Mouse (Mus musculus): ENCODE measurements around the gene Ldlrad3.

Gene Ldlrad3

DNA sequence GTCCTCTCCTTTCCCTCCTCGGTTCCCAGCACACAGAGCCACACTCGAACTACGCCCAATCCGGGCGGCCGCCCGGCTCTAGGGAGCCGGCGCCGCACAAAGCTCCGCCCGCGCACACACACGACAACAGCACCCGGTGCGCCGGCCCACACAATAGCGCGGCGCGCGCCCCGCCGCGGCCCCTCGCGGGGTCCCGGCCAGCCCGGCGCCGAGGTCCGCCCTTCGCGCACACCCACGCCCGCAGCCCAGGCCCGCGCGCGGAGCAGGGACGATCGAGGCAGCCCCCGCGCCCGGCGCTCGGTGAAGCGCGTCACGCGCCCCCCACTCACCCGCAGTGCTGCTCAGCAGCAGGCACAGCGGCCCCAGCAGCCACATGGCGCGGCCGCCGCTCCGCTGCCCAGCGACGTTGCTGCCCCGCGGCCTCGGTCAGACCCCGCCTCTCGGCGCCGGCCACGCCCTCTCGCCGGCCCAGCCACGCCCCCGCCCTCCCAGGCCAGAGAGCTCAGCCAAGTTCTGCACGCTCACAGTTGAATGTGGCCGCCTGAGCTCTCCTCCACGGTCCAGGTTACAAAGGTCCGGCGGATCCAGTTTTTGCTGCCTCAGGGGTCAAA lies at the start of gene Ldlrad3:
TSS of gene Ldlrad3 (minus strand) at position 435 of the 611 bp plus-strand sequence.
- DNase-seq (ENCODE audit: low read depth, low spot score): no peak

DNA sequence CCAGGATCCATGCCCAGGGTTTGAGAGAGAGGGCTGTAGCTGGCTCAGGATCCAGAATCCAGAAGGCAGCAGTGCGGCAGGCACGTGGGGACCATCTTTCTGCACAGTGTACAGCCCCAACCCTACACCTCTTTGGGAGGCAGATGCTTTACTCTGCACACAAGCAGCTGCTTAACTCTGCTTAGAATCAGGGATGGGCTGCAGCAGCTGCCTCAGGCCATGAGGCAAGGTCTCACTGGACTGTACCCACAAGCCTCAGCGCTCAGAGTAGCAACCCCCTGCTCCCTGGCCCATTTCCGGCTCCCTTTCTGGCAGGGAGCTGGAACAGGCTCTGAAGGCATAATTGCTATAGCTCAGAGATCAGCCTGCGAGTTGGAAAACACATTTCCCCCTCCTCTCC lies 45.3 kb upstream of the Ldlrad3 start:
- DNase-seq (ENCODE audit: low read depth, low spot score): no peak

DNA sequence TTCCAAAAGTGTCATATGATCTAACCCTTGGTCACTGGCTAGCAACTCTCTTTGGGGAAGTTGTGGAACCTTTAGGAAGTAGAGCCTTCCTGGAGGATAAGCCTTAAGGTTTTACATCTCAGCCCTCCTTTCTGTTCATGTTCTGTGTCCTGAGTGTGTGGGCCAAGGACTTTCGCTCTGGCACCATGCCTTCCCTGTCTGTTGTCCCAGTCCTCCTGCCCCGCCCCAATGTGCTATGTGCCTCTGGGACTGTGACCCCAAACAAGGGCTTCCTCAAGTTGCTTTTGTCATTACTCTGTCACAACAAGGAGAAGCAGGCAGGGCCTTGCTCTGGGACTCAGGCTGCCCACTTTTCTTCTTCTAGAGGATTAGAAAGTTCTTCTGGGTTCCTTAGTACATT lies 42.9 kb upstream of the Ldlrad3 start:
- DNase-seq (ENCODE audit: low read depth, low spot score): no peak

DNA sequence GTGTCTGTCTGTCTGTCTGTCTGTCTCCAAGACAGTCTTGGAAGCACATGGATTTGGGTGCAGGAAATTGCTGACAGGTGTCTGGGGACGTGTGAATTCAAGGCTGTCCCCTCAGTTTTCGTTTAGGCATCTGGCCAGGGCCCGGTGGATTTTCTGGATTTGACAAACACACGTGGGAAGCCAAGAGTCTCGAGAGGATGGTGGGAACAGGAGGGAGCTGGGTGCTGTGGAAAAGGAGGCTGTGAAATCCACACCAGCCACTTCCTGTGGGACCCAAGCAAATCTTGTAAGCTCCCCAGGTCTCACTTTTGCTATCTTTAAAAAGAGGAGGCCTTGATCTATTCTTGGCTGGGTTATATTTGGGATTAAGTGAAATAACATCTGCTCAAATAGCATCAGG lies 42.1 kb upstream of the Ldlrad3 start:
- DNase-seq (ENCODE audit: low read depth, low spot score): no peak

DNA sequence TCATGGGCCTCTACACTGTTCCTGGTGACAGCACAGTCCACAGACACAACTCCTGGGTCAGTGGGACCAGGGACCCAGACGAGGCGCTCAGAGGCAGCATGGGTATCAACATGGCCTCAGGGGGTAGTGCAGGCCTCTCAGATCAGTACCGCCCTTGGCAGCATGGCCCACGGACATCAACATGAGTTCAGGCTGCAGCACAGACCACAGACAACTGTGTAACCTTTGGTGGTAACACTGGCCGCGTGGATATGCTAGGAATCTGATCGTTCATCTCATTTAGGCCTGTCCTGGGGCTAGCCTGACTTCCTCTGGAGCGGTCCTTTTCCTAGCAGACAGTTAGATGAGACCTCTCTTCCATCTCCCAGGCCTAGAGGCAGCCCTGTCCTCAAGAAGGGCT lies 41.7 kb upstream of the Ldlrad3 start:
- DNase-seq (ENCODE audit: low read depth, low spot score): no peak

DNA sequence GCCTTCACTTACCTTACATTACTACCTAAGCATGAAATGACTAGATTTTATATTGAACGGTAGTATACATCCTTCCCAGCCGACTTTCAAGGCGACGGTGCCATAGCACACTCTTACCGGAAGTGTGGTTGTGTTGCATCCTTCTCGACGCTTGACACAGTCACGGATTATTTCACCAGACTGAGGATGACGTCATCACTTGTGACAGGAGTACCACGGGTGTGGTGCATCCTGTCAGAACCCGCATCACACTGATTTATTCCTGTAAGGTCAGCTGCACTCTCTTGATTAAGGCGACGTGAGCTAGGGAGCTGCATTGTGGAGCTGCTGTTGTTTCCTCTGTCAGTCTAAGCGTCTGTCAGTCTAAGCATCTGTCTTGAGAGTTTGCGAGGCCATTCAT lies 40.1 kb upstream of the Ldlrad3 start:
- DNase-seq (ENCODE audit: low read depth, low spot score): no peak

DNA sequence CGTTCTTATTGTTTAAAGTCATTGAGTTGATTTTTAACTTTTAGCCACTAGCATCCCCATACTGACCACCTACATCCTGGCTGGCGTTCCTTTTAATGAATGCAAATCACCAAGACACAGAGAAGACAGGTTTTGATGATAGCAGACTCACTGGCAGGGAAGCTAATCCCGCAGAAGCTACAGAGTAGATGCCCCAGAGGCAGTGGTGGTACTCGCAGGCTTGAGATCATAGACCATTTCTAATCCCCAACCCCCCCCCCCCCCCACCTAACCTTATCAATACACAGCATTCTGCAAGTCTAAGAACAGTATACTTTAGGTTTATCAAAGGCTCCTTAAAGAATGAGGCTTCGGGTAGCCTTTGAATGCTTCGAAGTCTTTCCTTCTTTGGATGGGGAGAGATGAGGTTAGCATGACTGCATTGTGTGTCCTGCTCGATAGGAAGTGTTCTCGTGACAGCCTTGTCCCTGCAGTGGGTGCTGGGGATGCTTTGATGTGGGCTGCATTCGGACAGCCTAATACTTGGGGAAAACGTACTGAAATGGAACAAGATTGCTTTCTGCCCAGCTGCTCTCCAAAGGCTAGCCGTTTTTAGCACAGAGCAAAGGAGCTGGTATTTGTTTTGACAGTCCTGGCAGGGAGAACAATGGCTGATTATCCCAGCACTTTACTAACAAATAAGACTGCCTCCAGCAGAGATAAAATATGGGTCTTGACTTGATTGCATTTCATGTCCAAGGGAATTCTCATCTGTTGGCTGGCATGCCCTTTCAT lies 37.4 kb upstream of the Ldlrad3 start:
- peak; percentile 46 for DNase-seq (ENCODE audit: low read depth, low spot score)

DNA sequence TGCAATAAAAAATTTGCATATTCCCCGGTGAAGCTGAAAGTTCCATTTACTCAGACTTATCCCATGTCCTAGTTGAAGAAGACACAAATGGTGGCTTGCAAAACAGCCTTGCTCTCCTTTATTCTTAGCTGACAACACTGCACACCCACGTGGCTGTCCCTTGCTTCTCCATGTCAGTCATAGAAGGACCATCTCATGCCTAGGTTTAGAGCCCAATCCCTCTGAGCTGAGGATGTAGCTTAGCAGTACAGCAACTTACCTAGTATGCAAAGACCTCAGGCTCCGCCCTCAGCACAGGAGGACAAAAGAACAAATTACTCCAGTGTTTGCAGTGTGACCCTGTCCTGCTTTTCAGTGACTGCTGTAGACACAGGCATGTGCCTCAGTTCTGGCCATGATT lies 36.6 kb upstream of the Ldlrad3 start:
- DNase-seq (ENCODE audit: low read depth, low spot score): no peak

DNA sequence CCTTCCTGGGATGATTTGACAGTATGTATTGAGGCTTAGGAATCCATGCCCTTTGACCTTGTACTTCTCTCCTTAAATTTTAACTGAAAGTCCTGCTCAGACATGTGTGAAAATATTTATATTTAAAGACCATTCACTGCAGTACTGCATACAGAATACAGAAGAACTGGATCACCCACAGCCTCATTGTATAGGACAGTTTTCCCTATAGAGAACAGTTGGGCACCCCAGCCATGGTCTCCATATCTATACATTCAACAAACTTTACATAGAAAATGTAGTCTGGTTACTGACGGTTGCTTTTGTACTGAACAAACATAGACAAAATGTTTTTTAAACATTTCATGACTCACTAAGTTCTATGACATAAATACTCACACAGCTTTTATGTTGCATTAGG lies 30.6 kb upstream of the Ldlrad3 start:
- DNase-seq (ENCODE audit: low read depth, low spot score): no peak

DNA sequence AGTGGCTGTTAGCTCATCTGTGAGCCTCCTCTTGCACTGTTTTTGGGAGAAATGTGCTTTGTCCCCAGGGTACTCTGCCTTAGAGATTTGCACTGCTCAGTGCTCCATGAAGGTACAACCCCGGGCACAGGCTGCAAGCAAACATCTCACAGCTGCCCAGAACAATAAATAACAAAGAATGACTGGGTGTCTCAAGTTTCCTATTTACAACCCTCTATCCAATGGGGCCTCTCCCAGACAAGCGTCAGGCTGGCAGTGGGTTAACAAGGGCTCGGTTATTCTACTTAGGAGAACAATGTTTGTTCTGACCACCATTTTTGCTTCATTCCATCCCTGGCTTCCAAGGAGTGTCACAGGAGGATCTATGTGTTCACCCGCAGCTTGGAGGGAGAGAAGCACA lies 25.9 kb upstream of the Ldlrad3 start:
- DNase-seq (ENCODE audit: low read depth, low spot score): no peak

DNA sequence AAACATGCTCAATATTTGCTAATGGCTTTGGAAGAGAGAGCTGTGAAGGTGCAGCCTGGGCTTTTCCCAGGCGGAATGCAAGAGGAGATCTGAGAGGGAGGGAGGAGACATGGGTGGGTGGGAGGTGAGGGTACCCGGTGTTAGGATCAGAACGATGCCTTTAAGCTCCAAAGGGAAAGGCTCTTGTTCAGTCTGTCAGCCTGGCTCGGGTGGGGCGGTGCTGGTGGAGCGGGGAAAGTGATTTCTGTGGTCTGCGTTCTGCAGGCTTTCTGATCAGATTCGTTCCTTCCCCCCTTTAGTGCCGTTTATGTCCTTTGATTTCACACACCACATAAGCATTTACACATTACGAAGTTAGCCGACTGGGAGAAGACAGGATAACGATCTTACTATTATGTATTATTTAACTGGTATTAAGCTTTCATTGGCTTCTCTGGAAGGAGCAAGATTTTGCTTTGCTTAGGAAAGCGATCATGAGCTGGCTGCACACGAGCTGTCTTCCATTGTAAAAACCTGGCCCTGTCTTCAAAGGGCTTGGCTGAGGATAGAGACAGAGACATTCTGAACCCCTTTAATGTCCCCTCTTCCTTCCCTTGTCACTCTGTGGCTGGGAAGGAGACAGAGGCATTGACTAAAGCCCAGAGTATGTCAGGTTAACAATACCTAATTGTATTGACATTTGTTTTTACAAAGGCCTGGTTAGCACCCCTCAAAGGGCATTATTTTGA lies 19.7 kb upstream of the Ldlrad3 start:
- DNase-seq (ENCODE audit: low read depth, low spot score): no peak

DNA sequence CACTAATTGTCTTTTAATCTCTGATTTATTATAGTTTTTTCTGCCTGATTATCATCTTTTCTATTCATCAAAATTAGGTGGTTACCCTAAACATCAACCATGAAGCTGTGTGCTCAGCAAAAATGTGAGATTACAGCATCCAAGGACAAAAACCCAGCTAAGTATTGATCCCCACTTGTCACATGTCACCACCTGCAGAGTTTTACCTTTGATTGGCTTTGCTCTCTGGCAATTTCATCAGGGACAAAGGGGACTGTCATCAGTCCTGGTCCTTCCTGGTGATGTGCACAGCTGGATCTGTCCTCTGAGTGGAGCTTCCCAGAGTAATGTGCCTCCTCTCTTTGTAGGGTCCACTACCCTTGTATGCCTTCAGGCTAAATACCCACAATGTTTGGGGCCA lies 17.3 kb upstream of the Ldlrad3 start:
- no peak for DNase-seq (ENCODE audit: low read depth, low spot score)

DNA sequence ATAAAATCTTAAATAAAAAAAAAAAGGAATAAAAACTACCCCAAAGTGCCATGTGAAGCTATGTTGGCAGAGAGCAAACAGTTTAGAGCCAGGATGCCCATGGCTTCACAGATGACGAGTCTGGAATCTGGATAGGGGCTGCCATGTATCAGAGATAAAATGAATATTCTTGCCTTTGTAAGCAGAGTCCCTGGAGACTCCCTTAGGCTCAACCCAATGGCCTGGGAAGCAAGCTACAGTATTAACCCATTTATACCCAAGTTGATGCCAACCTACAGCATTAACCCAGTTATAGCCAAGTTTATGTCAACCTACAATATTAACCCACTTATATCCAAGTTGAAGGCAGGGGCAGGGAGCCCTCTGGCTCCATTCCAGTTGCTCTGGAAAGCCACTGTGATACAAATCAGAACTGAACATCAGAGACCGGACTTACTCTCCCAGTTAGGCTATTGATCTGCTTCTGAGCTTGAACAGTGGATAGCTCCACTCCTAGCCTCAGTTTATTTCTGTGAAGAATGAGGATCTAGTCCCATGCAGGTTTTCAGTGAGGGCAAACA lies 16.1 kb upstream of the Ldlrad3 start:
- no peak for DNase-seq (ENCODE audit: low read depth, low spot score)

DNA sequence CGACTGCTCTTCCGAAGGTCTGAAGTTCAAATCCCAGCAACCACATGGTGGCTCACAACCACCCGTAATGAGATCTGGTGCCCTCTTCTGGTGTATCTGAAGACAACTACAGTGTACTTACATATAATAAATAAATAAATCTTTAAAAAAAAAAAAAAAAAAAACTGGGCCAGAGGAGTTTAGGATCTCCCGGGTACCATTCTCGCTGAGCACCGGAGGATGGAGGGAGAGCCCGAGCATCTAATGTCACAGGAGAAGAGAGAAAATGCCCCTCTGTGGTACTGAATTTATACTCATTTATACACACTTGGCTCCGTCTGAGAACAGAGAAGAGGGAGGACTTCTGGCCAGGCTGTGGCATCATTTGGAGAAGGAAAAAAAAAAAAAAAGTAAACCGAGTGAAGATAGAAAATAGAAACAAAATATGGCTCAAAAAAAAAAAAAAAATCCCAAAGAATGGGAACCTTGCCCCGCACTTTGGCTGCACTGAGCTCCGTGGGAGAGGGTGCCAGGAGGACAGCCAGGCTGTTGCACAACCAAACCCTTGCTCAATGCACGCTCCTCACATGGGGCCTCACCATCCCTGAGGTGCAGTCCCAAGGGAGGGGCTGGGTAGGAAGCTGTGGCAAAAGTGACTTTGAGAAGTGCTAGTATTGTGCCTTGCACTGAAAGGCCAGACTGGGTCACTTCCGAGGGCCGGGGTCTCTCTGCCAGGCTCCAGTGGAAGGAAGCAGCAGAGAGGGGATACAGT lies 15.2 kb upstream of the Ldlrad3 start:
- DNase-seq (ENCODE audit: low read depth, low spot score): no peak

DNA sequence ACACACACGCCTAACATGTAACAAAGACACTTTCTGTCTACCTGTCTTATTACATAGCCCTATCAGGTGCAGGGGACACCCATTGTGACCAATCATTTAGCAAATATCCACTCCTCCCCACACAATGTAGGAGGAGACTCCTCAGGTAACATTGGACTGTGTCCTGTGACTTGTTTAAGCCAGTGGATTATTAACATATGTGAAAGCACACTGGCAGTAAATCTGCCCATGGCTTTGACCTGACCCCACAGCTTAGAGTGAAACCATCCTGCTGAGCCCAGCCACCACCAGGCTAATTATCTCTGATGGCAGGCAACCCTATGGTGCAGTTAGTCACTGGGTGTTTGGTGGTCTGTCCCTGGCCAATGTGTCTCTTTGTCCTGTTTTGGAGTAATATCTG lies 11.1 kb upstream of the Ldlrad3 start:
- no peak for DNase-seq (ENCODE audit: low read depth, low spot score)

DNA sequence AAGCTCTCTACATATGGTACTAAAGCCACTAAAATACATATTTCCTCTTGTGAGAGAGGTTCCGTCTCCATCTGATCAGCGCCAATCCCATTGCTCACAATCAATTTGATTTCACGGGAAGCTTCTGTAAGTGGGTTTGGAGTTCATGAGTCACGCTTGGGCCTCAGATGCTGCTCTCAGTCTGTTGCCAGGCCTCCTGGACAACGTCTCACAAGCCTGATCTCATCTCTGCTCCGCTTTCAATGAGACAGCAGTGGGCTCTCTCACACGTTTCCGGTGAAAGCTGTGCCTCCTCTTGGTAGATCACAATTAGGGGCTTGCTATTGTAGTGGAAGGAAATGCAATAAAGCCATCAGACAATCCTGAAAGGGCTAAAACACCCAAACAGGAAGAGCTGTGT lies 10.5 kb upstream of the Ldlrad3 start:
- no peak for DNase-seq (ENCODE audit: low read depth, low spot score)

DNA sequence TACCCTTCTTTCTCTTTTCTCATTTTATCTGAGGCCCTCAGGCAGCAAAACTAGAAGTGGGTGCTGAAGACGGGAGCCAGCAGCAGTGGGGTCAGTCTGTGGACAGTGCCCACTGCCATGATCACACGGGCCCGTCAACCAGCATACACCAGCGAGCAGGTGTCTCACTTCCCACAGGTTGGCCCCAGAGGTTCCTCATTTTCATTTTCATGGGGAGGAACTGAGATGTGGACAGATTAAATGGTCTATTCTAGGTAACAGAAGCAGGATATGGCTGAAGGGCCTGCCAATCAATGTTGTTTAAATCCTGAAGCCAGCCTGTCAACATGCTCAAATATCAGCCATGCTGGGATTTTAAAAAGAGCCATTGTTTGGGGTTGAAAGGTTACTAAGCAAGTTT lies 9.3 kb upstream of the Ldlrad3 start:
- DNase-seq (ENCODE audit: low read depth, low spot score): no peak

DNA sequence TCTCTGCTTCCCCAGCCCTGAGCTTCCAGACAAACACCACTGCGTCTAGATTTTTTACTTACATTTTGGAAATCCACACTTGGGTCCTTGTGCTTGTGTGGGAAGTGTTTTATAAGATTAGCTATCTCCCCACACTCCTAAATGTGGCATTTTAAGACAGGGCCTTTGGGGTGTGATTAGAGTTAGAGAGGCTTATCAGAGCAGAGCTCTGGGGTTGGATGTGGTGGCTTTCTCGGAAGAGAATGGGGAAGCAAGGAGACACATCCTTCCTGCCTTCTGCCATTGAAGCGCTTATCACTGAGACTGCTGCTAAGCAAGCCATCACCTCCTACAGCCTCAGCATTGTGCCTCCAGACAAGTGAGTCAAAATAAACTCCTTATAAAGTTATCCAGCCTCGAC lies 8.1 kb upstream of the Ldlrad3 start:
- DNase-seq (ENCODE audit: low read depth, low spot score): no peak

DNA sequence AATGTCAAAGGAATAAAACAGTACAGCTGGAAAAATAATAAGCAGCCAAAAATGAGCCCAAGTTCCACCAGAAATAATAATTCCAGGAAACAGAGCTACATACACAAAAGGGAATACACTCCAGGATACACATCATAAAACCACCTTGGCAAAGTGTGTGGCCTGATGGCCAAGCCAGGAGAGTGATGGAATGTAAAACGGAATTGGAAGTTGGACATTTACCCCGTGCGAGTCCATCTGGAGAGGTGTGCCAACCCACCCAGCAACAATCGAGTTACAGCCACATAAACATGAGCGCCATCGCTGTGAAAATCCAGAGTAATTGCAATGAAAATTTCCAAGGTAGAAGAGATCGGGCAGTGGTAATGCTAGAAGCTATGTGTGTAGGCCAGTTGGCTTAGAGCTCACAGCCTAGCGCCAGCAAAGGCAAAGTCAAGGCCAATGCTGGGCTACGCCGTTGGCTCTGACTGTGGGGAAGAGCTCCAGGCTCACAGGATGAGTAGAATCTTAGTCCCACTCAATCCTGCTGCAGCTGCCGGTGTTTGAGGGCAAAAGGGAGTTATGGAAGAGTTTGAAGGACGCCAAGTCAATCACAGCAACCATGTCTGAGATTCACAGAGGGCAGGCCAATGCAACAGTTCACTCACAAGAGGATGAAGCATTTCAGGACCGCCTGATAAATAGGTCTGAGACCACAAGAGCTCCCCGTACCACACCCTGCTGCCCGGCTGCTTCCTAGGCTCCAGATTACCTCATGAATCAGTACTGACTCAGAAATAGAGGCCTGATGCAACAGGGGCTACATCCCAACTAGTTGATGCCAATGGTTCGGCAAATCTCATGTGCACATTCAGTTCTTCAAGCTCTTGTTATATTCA lies 7.0 kb upstream of the Ldlrad3 start:
- DNase-seq (ENCODE audit: low read depth, low spot score): no peak

DNA sequence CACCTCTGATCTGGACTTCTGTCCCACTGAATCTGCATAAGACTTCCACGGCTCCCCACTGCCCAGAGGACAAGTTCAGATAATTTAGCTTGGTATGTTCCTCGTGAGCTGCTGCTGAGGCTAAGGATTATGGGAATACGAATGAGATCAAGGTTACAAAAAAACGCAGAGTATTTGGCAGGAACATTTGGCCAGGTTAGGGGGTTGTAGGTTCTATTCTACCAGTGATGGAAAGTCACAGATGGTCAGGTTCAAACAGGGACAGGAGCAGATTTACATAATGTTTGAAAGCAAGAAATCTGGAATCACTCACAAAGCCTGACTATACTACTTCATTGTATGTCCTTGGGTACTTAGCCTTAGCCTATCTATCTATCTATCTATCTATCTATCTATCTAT lies 5.6 kb upstream of the Ldlrad3 start:
- DNase-seq (ENCODE audit: low read depth, low spot score): no peak

DNA sequence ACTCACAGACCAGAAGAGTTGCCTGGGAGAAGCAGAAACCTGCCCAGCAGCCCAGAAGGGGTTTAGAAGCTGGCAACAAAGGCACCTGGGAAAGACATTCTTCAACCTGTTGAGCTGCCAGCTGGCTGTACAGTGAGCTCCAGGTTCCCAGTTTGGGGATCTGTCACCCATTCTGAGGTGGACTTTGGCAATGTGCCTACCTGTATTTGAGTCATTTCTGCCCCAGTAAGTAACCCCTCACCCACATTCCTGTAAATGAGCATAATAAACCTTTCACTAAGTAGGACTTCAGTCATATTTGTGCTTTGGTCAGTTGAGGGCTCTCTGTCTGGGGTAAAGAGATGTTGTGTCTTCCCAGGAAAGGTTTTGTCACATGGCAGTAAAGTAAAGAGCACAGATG lies 4.8 kb upstream of the Ldlrad3 start:
- no peak for DNase-seq (ENCODE audit: low read depth, low spot score)

Data from telencephalon, adult 2 months (tissue).